Mouse (Mus musculus) T-cell, adult 2 months (primary cell): Measurements from ENCODE around the gene Pkp1.

ENCODE experiments used
- DNase-seq: peaks from one replicate; pipeline ENCODE4 v3.0.0; 2022; ENCODE audit warnings: low spot score

Gene Pkp1

GRCm38 (mm10) chr1:135857137-135857775 is 61.8 kb downstream of the Pkp1 start:
- no peak for DNase-seq

GRCm38 (mm10) chr1:135856070-135856469 is 62.9 kb downstream of the Pkp1 start:
- DNase-seq: no peak

- DNase-seq: no peak
Measured at GRCm38 (mm10) chr1:135855344-135855687, 63.7 kb downstream of the Pkp1 start.

DNA sequence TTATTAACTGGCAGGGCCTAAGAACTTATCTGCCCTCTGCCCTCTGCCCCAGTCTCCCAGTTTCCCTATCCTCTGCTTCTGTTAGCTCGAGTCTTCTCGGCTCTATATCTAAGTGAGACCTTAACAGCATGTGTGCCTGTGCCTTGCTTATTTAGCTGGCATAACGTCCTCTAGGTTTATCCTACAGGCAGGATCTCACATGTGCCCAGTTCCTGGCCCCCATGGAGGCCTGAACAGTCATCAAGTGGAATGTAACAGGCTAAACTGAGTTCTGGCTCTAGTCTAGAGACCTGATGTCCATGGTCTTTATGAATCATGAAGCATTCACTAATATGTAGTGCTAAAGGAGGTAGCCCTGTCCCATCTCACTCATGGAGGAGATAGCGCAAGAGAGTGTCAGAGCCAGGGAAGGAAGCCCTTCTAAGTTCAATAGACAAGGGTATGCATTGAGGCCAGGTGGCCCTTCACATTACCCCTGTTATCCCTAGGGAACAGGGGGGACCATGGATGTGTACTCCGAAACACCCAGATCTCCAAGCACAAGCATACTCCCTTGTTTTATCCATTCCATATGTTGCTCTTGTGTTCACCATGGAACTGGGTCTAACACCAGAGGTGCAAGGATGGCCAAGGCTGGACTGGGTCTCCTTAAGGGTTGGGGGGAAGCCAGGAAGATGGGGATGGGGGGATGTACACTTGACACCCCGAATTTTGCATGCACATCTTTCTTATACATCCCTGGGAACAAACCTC is 64.2 kb downstream of the Pkp1 start:
- DNase-seq: no peak

DNA sequence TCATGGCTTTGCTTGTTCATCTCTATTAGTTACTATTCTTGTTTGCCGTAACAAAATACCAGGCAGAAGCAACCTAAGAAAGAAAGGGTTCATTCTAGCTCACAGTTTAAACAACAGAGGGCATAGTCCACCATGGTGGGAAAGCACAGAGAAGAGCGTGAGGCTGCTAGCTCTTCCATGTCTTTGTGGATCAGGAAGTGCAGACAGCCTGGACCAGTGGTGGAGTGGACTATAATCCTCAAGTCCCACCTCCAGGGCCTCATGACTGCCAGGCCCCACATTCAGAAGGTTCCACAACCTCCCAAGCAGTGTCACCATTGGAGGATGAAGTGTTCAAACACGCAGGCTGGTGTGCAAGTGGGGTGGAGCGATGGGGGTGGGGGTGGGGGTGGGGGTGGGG is 65.8 kb downstream of the Pkp1 start:
- no peak for DNase-seq

DNA sequence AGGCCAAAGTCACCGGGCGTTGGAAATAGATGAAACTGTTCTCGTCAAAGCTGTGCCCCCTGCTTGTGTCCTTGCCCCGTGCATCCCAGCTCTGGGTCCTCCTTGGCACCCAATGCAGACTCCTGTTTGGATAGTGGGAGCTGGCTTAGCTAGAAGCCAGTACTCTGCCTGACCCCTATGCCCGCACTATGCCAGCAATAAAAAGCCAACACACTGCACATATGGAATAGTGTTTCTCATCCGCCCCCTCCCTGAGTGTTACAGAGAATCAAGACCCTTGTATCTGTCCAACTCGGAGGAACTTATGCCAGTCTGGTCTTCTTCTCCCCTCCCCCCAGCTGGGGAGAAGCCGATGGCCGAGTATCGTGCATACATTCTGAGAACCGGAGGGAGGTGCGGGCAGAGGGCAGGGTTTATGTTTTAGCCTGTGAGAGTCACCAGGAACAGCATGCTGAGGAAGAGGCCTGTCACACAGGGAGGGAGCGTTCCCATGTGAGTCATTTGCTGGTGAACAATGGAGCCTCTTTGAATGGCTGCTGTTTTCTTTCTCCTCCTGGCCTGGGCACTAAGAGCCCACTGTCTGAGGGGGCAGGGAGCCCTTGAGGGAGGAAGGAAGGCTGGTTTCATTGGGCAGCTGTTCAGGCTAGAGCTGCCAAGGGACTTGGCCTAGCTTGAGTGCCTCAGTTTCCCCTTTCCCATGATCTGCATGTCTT is 66.8 kb downstream of the Pkp1 start:
- DNase-seq: no peak

- no peak for DNase-seq
Measured at GRCm38 (mm10) chr1:135850722-135851512, 68.1 kb downstream of the Pkp1 start.

GRCm38 (mm10) chr1:135847611-135848351 is 71.2 kb downstream of the Pkp1 start:
- DNase-seq: no peak

DNA sequence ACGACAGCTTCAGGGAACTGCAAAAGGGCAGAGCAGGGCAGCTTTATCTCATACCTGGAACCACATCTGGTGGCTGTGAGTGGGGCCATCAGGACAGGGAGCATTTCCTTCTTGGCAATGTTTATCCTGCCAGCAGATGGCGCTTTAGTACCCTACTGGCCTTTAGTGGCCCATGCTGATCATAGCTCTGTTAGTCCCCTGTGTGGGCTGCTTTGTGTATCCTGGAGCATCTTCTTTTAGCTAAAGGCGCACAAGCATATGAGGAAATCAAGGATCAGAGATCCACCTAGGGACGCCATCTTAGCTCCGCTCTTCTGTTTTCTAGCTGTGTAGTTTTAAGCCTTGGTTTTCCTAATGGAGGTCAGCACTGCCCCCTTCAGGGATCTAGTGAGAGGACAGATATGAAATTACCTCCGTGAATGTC is 71.9 kb downstream of the Pkp1 start:
- peak; percentile 18 for DNase-seq

DNA sequence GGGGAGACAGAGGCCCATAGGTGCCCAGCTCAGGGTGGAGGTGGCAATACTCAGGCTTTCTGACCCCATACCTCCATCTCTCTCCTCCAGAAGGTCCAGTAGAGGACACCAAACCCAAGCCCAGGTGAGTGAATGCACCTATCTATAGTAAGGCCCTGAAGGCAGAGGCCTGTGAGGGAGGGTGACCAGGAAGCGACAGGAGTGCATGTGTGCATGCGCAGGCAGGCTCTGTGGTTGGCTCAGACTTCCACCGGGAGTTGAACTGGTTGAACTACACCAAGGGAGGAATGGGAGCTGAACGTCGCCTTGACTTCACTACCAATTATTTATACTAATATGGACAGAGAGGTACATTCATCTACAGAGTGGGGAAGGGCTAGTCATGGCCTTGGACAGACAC is 72.4 kb downstream of the Pkp1 start:
- no peak for DNase-seq

DNA sequence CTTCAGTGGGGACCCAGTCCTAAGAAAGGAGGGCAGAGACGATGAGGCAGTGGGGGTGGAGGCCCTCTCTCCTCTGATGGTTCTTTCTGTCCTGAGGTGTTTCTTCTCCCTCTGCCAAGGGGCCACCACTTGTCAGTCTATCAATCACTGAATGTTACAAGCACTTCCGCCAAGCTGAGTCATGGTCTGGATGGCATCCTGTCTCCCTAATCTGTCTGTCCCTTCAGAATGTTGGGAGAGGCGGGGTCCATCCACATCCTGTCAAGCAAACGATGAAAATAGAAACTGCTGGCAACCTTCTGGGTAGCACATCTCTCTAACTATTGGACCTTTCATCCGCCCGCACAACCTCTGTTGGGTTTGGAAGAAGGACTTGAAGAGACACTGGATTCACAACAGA is 74.5 kb downstream of the Pkp1 start:
- DNase-seq: no peak

DNA sequence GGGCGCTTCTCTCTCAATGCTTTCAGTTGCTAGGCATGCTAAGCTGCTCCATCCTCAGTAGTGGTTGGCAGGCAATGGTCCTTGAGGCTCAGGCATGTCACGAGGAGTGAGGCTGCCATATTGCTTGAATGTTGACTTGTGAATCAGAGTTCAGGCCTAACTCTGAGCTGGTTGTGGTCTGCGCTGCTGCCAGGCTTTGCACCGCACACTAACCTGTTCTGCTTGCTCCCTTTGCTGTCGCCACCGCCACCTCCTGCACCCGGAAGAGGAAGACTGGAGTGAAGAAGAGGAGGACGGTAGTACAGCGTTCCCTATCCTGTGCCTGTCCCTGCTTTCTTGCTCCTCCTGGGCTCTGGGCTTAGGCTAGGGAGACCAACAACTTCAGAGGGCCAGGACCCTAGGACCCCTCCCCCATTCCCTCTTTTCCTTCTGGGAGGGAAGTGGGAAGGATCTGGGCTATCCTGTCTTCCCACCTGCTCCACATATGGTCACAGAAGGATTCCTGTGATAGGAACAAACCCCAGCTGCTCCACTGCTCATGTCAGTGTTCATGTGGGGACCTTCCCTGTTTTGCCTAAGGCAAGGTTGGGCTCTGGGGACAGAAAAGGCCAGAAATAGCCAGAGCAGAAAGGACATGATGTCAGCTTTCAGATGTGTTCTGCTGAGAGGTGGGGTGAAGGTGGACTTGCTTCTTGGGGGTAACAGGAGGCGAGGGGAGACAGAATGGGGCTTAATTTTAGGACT is 75.3 kb downstream of the Pkp1 start:
- no peak for DNase-seq

DNA sequence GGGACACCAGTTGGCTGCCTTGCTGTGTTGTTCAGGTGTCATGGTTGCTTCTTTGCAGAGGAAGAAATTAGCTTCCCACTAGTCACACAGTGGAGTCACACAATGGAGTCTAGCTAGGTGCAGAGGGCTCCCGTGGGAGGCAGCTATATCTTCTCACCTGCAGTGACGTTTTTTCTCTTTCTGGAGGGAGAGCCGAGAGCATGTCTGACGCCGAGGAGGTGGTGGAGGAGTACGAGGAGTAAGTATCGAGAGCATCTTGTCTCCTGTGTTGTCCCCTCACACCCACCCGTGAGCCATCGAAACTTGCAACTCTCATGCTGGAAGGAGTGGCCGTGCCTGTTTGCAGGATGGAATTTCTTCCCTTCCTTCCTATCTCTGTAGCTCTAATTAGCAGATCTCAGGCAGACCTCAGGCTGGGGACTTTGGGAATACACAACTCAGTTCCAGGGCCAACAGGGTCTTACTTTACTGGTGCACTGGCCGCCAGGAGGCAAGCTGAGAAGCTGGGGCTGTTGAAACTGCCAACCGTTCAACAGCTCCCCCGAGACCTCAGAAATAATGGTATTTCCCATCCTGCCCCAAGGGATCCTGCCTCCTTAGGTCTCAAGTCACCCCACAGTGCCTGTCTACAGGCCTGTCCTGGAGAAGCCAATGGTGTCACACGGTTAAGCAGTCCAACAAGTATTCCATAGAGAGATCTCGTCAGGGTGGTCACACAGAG is 78.2 kb downstream of the Pkp1 start:
- DNase-seq: no peak

DNA sequence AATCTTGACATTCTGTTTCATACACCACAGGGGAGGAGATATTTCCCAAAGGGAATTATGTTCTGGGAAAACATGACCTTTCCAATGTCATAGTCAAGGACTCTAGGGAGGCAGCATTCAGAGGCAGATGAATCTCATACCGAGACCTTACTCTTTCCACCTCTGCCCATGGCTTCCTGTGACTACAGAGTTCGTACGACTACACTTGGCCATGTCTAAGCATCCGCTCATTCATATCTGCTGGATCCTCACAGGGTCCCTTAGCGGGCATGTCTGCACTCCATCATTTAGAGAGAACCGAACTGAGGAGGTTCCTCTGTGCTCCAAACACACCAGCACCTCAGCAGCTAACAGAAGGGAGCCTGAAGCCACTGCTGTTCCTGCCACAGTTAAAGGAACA is 79.9 kb downstream of the Pkp1 start:
- DNase-seq: no peak

DNA sequence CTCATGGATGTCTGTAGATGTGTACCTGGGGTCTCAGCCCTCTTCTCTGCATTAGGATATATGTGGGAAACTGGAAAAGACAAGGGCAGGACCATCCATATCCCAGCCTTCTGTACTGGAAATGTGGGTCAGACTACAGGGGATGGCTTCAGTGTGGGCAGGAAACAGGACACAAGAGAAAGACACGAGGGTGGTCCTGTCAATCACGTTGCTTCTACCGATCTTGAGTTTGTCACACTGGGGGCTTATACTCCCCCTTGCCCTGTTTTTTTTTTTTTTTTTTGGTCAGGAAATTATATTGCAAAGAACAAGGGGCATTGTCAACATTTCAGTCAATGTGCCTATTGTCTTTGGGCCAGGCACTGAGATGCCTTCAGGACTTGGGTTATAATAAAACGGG is 80.4 kb downstream of the Pkp1 start:
- no peak for DNase-seq

DNA sequence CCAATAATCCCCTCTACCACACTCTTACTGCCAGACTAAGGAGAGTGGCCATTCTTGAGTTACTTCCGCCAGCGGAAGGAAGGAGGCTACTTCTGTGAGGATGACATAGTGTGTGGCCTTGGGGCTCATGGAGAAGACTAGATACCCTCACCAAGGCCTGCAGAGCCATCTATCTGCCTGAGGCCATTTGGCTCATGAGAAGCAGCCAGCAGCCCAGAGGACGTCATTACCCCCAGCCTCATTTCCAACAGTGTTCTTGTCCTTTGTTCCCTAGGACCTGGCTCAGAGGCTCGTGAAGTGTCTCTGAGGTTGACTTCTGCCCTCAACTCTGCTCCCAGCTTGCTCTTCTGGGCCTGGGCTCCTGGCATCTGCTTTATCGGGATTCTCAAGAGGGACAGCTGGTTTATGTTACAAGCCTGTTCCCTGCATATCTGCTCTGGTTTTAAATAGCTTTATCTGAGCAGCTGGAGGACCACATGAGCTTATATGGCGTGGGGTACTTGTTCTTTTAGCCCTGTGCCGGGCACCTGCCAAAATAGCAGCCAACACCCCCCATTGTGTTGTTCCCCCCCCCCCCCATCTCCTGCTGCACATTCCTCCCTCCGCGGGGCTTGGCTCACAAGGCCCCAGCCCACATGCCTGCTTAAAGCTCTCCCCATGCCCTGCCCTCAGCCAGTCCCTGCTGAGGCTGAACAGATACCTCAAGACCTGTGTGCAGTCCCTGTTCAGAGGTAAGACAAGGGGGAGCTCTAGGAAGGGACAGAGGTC is 83.1 kb downstream of the Pkp1 start, which contains the start of gene Tnnt2:
Gene Tnnt2, plus strand, starts transcription at position 639 of the 768 bp plus-strand sequence.
- no peak for DNase-seq

DNA sequence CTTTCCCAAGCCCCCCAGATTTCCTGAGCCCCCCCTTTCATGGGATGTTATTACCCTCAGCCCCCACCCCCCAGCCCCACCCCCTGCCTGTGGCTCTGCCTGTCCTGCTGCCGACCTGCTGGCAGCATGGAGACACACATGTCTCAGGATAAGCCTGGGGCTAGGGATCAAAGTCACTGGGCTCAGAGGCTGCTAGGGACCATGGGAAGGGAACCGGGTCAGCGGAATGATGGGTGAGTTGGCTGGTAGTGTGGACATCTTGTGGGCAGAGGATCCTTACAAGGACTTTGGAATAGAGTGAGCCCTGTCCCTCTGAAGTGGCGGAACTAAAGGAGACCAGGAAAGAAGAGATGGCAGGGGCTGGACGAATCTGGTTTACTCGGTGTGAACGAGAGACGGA is 84.0 kb downstream of the Pkp1 start:
- no peak for DNase-seq

- DNase-seq: no peak
Measured at GRCm38 (mm10) chr1:135834206-135834859, 84.7 kb downstream of the Pkp1 start.

DNA sequence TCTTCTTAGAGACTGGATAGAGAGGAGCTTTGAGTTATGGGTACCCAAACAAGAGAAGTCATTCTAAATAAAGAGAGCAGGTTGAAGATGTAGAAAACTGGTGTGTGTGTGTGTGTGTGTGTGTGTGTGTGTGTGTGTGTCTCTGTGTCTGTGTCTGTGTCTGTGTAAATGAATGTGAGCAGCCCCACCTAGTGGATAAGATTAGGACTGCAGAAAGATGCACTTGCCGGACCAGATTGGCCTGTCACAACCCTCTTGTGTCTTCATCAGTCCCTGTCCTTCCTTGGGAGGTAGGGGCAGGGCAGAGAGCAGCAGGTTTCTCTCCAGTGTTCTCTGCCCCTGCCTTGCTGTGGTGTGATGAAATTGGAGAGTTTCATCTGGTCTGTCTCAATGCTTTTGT is 90.1 kb downstream of the Pkp1 start:
- DNase-seq: peak; percentile 60
